11 mouse cellular contexts compared by ENCODE assay signal in the genomic region with DNA sequence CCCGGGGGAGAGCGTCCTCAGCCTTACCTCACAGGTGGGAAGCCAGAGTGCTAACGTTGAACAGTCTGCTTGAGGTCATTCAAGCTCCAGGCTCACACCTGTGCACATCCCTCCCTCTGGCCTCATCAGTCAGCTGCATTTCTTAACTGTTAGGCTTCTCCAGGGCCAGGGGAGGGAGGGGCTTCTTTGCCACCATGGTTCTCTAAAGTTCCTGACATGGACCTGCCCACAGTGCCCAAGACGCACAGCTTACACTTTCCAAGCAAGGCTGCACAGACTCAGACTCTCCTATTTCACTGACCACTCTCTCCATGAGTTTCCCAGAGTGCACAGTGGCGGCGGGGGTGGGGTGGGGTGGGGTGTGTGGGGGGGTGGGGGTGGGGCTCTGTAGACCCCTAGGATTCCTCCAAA. TPM values are rescaled to one million over a fixed set of nuclear protein-coding genes. Genes with fewer than 3 reads are reported as not detected.
DNase-seq lines count a peak whose midpoint lies in the region; ATAC-seq and TF ChIP-seq lines count a peak whose summit lies in the region.
"Had no signal": no experiment of that assay in that cellular context is flagged by ENCODE, and none has a peak within 500 bp of the region (broad histone marks: within the 10 kb centered on the region; RNA-seq: fewer than 3 reads in every experiment).

No protein-coding gene starts in this region.

- DNase-seq in heart, postnatal 0 days (ENCODE audit: low spot score) = no peak
- DNase-seq in heart, adult 11 months = no peak
- DNase-seq in brain, embryonic 14.5 days (ENCODE audit: low read depth) = peak; percentile 31
- DNase-seq in forebrain, embryonic 14.5 days (ENCODE audit: low spot score) = no peak
- DNase-seq in liver, embryonic 14.5 days (ENCODE audit: low read depth in 3 of 3, low spot score in 3 of 3) = no peak
- no peak for DNase-seq in gastrocnemius, postnatal 4 days (ENCODE audit: low spot score in 2 of 2)
- DNase-seq in left cerebral cortex, adult 8-10 months (ENCODE audit: low spot score in 2 of 2) = no peak
- no peak for DNase-seq in layer of hippocampus, adult 2 months (ENCODE audit: low spot score in 2 of 2)
- DNase-seq: layer of hippocampus, postnatal 36 days had no signal

- ATAC-seq in heart, postnatal 0 days (ENCODE audit: insufficient read depth, low read depth) = peak; percentile 15
- ATAC-seq in forebrain, embryonic 14.5 days = peak; percentile 57
- no peak for ATAC-seq in liver, embryonic 14.5 days (ENCODE audit: insufficient read depth)

- no peak for TF ChIP-seq CTCF in heart, postnatal 0 days (IDR thresholded peaks at IDR 0.05; ENCODE audit: low read depth)
- no peak for TF ChIP-seq CTCF in brain, embryonic 14.5 days (IDR thresholded peaks at IDR 0.05; ENCODE audit: borderline replicate concordance, extremely low read depth, insufficient read depth, insufficient read length)
- TF ChIP-seq CTCF in liver, embryonic 14.5 days (IDR thresholded peaks at IDR 0.05; ENCODE audit: low read depth) = no peak
- no peak for TF ChIP-seq CTCF in layer of hippocampus, adult 2 months (conservative IDR thresholded peaks at IDR 0.05)

- no peak overlapping the region for H3K4me2 ChIP-seq in heart, postnatal 0 days (ENCODE audit: low read depth, low read length)
- H3K4me2 ChIP-seq in forebrain, embryonic 14.5 days (ENCODE audit: low read length) = peak overlapping the region; percentile 55
- peak overlapping the region; percentile 22 for H3K4me2 ChIP-seq in liver, embryonic 14.5 days (ENCODE audit: low read depth)

- H3K9me3 ChIP-seq in heart, postnatal 0 days (replicated peaks; ENCODE audit: control insufficient read depth, low read length) = no peaks in the 10 kb centered on the region
- no peaks in the 10 kb centered on the region for H3K9me3 ChIP-seq in forebrain, embryonic 14.5 days (replicated peaks; ENCODE audit: control insufficient read depth, low read length)
- H3K9me3 ChIP-seq in liver, embryonic 14.5 days (ENCODE audit: control insufficient read depth, low read length) = no peaks in the 10 kb centered on the region

- no peak overlapping the region for H3K27ac ChIP-seq in heart, postnatal 0 days (ENCODE audit: low read depth)
- peak overlapping the region; percentile 92 for H3K27ac ChIP-seq in forebrain, embryonic 14.5 days (ENCODE audit: low read depth, low read length)
- H3K27ac ChIP-seq in liver, embryonic 14.5 days = no peak overlapping the region
- H3K27ac ChIP-seq in layer of hippocampus, adult 2 months = no peak overlapping the region

- H3K36me3 ChIP-seq in heart, postnatal 0 days (replicated peaks; ENCODE audit: control insufficient read depth, insufficient read depth, low read length) = peaks cover 25% of the 10 kb centered on the region; the same call in 1 of the 2 replicates
- H3K36me3 ChIP-seq in forebrain, embryonic 14.5 days (ENCODE audit: control insufficient read depth, insufficient read depth, low read length) = no peaks in the 10 kb centered on the region
- no peaks in the 10 kb centered on the region for H3K36me3 ChIP-seq in liver, embryonic 14.5 days (replicated peaks; ENCODE audit: control insufficient read depth, insufficient read depth, low read depth)

- peaks cover 32% of the 10 kb centered on the region for H3K4me1 ChIP-seq in heart, postnatal 0 days (ENCODE audit: control insufficient read depth, insufficient read depth)
- peaks cover 16% of the 10 kb centered on the region for H3K4me1 ChIP-seq in forebrain, embryonic 14.5 days (ENCODE audit: control insufficient read depth, insufficient read depth, low read length)
- peaks cover 19 to 34% of the 10 kb centered on the region in 2 experiments for H3K4me1 ChIP-seq in liver, embryonic 14.5 days (replicated peaks; ENCODE audit: control insufficient read depth in 2 of 2, insufficient read depth in 2 of 2, low read length in 1 of 2)

- H3K9ac ChIP-seq in heart, postnatal 0 days (replicated peaks; ENCODE audit: low read depth, low read length) = no peak overlapping the region
- peak overlapping the region; percentile 69 for H3K9ac ChIP-seq in forebrain, embryonic 14.5 days (ENCODE audit: low read length)
- no peak overlapping the region for H3K9ac ChIP-seq in liver, embryonic 14.5 days (replicated peaks)

- no peak for TF ChIP-seq EP300 in heart, postnatal 0 days (IDR thresholded peaks at IDR 0.05; ENCODE audit: low read depth)
- TF ChIP-seq EP300 in liver, embryonic 14.5 days (IDR thresholded peaks at IDR 0.05; ENCODE audit: low read depth) = no peak

- H3K27me3 ChIP-seq in heart, postnatal 0 days (ENCODE audit: control insufficient read depth, insufficient read depth, low read length) = no peaks in the 10 kb centered on the region
- H3K27me3 ChIP-seq in forebrain, embryonic 14.5 days (replicated peaks; ENCODE audit: control insufficient read depth, insufficient read depth, low read length) = no peaks in the 10 kb centered on the region
- H3K27me3 ChIP-seq in liver, embryonic 14.5 days (ENCODE audit: control insufficient read depth, insufficient read depth, low read length) = no peaks in the 10 kb centered on the region

- WGBS in heart, postnatal 0 days = 47% methylated on average over 6 of the region's 6 CpGs
- 16% methylated on average over 6 of the region's 6 CpGs for WGBS in forebrain, embryonic 14.5 days
- 26% methylated on average over 6 of the region's 6 CpGs for WGBS in liver, embryonic 14.5 days (ENCODE audit: insufficient replicate concordance)

- H3K4me3 ChIP-seq in heart, postnatal 0 days (ENCODE audit: low read depth, low read length) = no peak overlapping the region
- peak overlapping the region; percentile 26; the same call in 1 of the 2 replicates for H3K4me3 ChIP-seq in forebrain, embryonic 14.5 days (ENCODE audit: low read depth, low read length)
- H3K4me3 ChIP-seq in liver, embryonic 14.5 days (ENCODE audit: insufficient read depth in 1 of 2, low read depth in 2 of 2, low read length in 2 of 2) = no peak overlapping the region
- no peak overlapping the region for H3K4me3 ChIP-seq in layer of hippocampus, adult 2 months

- TF ChIP-seq POLR2A in brain, embryonic 14.5 days (IDR thresholded peaks at IDR 0.05; ENCODE audit: borderline replicate concordance, extremely low read depth, insufficient read depth, insufficient read length, poor library complexity, severe bottlenecking) = no peak

RNA-seq across cellular contexts. Expression of a gene that starts 10.1 kb away (rescaled TPM):
- 0.08 TPM in 1 of 2 replicates, not detected in the other for total RNA-seq in heart, postnatal 0 days (2014; rRNA removed; ENCODE audit: low replicate concordance)
- 0.15 and 0.43 TPM in 2 replicates for polyA plus RNA-seq in heart, postnatal 0 days (2015; fragmentation: Nextera tagmentation; extraction: Ambion mirVana)
- polyA plus RNA-seq in brain, embryonic 14.5 days (2012; rRNA removed) = 1.00 and 2.6 TPM in 2 replicates
- polyA plus RNA-seq in forebrain, embryonic 14.5 days (2014; fragmentation: Nextera tagmentation; extraction: Ambion mirVana) = 0.99 and 1.4 TPM in 2 replicates
- 0.01 TPM in 1 of 2 replicates, not detected in the other for polyA plus RNA-seq in liver, embryonic 14.5 days (2012; rRNA removed)
- polyA plus RNA-seq in liver, embryonic 14.5 days (2014; fragmentation: Nextera tagmentation; extraction: Ambion mirVana) = 0.05 TPM in 1 of 2 replicates, not detected in the other
- total RNA-seq in gastrocnemius, postnatal 4 days (2021) = under 1 TPM in 1 of 2 experiments, not detected in 1; 0.32 TPM
- total RNA-seq in left cerebral cortex, adult 8-10 months (2022) = 1 to 10 TPM in 2 of 4 experiments, under 1 TPM in 2; 0.46 to 1.2 (median 0.99) TPM
- total RNA-seq in layer of hippocampus, adult 2 months (2021) = under 1 TPM; 0.37 to 0.95 TPM

RNA-seq across cellular contexts. Expression of a gene that starts 10.1 kb away (rescaled TPM):
- 27.2 and 30.1 TPM in 2 replicates for total RNA-seq in heart, postnatal 0 days (2014; rRNA removed; ENCODE audit: low replicate concordance)
- polyA plus RNA-seq in heart, postnatal 0 days (2015; fragmentation: Nextera tagmentation; extraction: Ambion mirVana) = 9.5 and 10.5 TPM in 2 replicates
- polyA plus RNA-seq in brain, embryonic 14.5 days (2012; rRNA removed) = 6.1 and 6.2 TPM in 2 replicates
- polyA plus RNA-seq in forebrain, embryonic 14.5 days (2014; fragmentation: Nextera tagmentation; extraction: Ambion mirVana) = 5.4 and 6.4 TPM in 2 replicates
- polyA plus RNA-seq in liver, embryonic 14.5 days (2012; rRNA removed) = 1.9 and 2.0 TPM in 2 replicates
- 2.2 and 2.5 TPM in 2 replicates for polyA plus RNA-seq in liver, embryonic 14.5 days (2014; fragmentation: Nextera tagmentation; extraction: Ambion mirVana)
- total RNA-seq in gastrocnemius, postnatal 4 days (2021) = 1 to 10 TPM; 2.9 to 4.3 TPM
- 1 to 10 TPM in 2 of 4 experiments, under 1 TPM in 2; 0.74 to 1.7 (median 1.2) TPM for total RNA-seq in left cerebral cortex, adult 8-10 months (2022)
- 1 to 10 TPM; 1.2 to 1.9 TPM for total RNA-seq in layer of hippocampus, adult 2 months (2021)

RNA-seq across cellular contexts. Expression of a gene that starts 28.5 kb away (rescaled TPM):
- not detected in 2 replicates for total RNA-seq in heart, postnatal 0 days (2014; rRNA removed; ENCODE audit: low replicate concordance)
- polyA plus RNA-seq in heart, postnatal 0 days (2015; fragmentation: Nextera tagmentation; extraction: Ambion mirVana) = 0.04 and 0.18 TPM in 2 replicates
- polyA plus RNA-seq in brain, embryonic 14.5 days (2012; rRNA removed) = 0.15 and 0.62 TPM in 2 replicates
- polyA plus RNA-seq in forebrain, embryonic 14.5 days (2014; fragmentation: Nextera tagmentation; extraction: Ambion mirVana) = 0.37 and 0.50 TPM in 2 replicates
- not detected in 2 replicates for polyA plus RNA-seq in liver, embryonic 14.5 days (2012; rRNA removed)
- polyA plus RNA-seq in liver, embryonic 14.5 days (2014; fragmentation: Nextera tagmentation; extraction: Ambion mirVana) = not detected in 2 replicates
- not detected for total RNA-seq in gastrocnemius, postnatal 4 days (2021)
- under 1 TPM; 0.15 to 0.39 (median 0.36) TPM for total RNA-seq in left cerebral cortex, adult 8-10 months (2022)
- total RNA-seq in layer of hippocampus, adult 2 months (2021) = under 1 TPM; 0.34 to 0.49 TPM
- total RNA-seq: ES-E14; neutrophil, adult 5-6 weeks had no signal

RNA-seq across cellular contexts. Expression of a gene that starts 43.6 kb away (rescaled TPM):
- total RNA-seq in heart, postnatal 0 days (2014; rRNA removed; ENCODE audit: low replicate concordance) = 11.4 TPM in 1 of 2 replicates, not detected in the other
- polyA plus RNA-seq in heart, postnatal 0 days (2015; fragmentation: Nextera tagmentation; extraction: Ambion mirVana) = 1.7 and 2.1 TPM in 2 replicates
- 0.88 and 1.1 TPM in 2 replicates for polyA plus RNA-seq in brain, embryonic 14.5 days (2012; rRNA removed)
- 1.1 TPM in 2 replicates for polyA plus RNA-seq in forebrain, embryonic 14.5 days (2014; fragmentation: Nextera tagmentation; extraction: Ambion mirVana)
- polyA plus RNA-seq in liver, embryonic 14.5 days (2012; rRNA removed) = 0.08 and 0.28 TPM in 2 replicates
- 0.11 and 0.37 TPM in 2 replicates for polyA plus RNA-seq in liver, embryonic 14.5 days (2014; fragmentation: Nextera tagmentation; extraction: Ambion mirVana)
- 1 to 10 TPM; 1.3 to 1.9 TPM for total RNA-seq in gastrocnemius, postnatal 4 days (2021)
- 1 to 10 TPM; 1.5 to 2.6 (median 2.2) TPM for total RNA-seq in left cerebral cortex, adult 8-10 months (2022)
- total RNA-seq in layer of hippocampus, adult 2 months (2021) = 1 to 10 TPM; 2.9 to 3.5 TPM

RNA-seq across cellular contexts. Expression of a gene that starts 54.2 kb away (rescaled TPM):
- total RNA-seq in heart, postnatal 0 days (2014; rRNA removed; ENCODE audit: low replicate concordance) = 136 and 146 TPM in 2 replicates
- 127 and 140 TPM in 2 replicates for polyA plus RNA-seq in heart, postnatal 0 days (2015; fragmentation: Nextera tagmentation; extraction: Ambion mirVana)
- 64.8 and 65.6 TPM in 2 replicates for polyA plus RNA-seq in brain, embryonic 14.5 days (2012; rRNA removed)
- 105 and 120 TPM in 2 replicates for polyA plus RNA-seq in forebrain, embryonic 14.5 days (2014; fragmentation: Nextera tagmentation; extraction: Ambion mirVana)
- 51.7 and 57.2 TPM in 2 replicates for polyA plus RNA-seq in liver, embryonic 14.5 days (2012; rRNA removed)
- polyA plus RNA-seq in liver, embryonic 14.5 days (2014; fragmentation: Nextera tagmentation; extraction: Ambion mirVana) = 98.9 and 111 TPM in 2 replicates
- total RNA-seq in gastrocnemius, postnatal 4 days (2021) = 10 to 100 TPM; 30.0 to 34.3 TPM
- 10 to 100 TPM; 47.5 to 55.8 (median 51.4) TPM for total RNA-seq in left cerebral cortex, adult 8-10 months (2022)
- total RNA-seq in layer of hippocampus, adult 2 months (2021) = 10 to 100 TPM; 52.8 to 55.9 TPM
